Mouse (Mus musculus): Measurements from ENCODE around the gene Tacr2. TPM values are rescaled to one million over a fixed set of nuclear protein-coding genes. Genes with fewer than 3 reads are reported as not detected.

The Tacr2 gene
- polyA plus RNA-seq, 1 experiment from 2014 or later: 0.22 TPM

DNA sequence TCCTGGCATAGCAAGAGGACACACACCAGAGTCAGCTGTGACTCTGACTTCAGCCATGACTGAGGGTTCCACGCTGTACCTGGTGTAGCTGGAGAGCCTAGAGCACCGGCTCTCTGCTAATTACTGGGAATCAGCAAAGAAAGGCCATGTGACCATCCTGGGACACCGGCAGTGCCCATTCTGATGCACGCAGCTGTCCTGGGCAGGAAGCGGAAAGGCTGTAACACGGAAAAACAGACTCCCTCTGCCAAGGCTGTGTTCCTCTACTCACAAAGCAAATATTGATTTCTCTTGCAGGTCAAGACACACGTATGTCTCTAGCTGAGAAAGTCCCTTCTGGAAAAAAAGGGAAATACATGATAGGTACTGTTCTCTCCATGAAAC lies 33.5 kb upstream of the Tacr2 start:
- WGBS: 52% methylated on average over 7 of the region's 7 CpGs
- no peaks in the 10 kb centered on the region for H3K9me3 ChIP-seq (ENCODE audit: low read length)
- H3K4me3 ChIP-seq (ENCODE audit: low read length): no peak overlapping the region
- no peak overlapping the region for H3K4me2 ChIP-seq (replicated peaks; ENCODE audit: low read depth, low read length)
- H3K9ac ChIP-seq (replicated peaks; ENCODE audit: low read length): no peak overlapping the region
- H3K4me1 ChIP-seq (ENCODE audit: insufficient read depth, low read length): peaks cover 40% of the 10 kb centered on the region
- H3K27ac ChIP-seq (ENCODE audit: low read length): peak overlapping the region; percentile 86
- no peaks in the 10 kb centered on the region for H3K27me3 ChIP-seq (ENCODE audit: insufficient read depth, low read length)
- ATAC-seq (ENCODE audit: low FRiP score, low TSS enrichment): 0 out of 2 replicates have a peak, but pooled peaks have one; percentile 25
- no peaks in the 10 kb centered on the region for H3K36me3 ChIP-seq (ENCODE audit: insufficient read depth, low read length)

DNA sequence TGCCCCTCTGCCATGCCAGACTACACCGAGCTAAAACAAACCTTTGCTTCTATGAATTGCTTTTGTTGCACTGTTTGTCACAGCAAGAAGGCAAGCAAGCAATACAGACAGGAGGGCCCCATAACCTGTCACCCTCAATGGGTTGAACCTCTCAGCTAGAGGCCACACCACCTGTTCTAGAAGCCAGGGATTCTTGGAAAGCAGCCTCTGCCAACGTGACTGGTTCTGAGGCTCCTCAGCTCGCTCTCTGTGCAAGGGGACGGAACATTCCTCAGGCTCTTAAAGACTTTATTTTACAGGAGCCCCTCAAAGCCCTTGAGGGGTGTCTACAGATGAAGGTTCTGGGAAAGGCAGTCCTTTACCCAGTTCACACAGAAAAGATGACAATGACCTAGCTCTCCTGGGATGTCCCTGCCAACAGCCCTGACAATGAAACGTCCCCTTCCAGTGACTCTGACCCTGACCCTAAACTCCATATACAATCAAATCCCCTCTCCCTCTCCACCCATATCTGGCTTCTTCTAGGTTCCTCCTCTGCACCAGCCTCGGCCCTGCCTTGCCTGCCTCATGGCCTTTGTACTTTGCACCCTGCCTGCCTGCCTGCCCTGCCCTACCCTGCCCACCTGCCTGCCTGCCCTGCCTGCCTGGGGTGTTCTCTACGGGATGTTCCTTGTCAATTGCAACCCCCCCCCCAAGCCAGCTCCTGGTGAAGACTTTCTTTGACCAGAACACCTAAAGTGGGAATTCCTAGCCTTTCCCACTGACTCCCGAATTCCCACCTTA lies 31.3 kb upstream of the Tacr2 start:
- H3K4me2 ChIP-seq (replicated peaks; ENCODE audit: low read depth, low read length): no peak overlapping the region
- no peaks in the 10 kb centered on the region for H3K9me3 ChIP-seq (ENCODE audit: low read length)
- H3K27ac ChIP-seq (ENCODE audit: low read length): no peak overlapping the region
- H3K4me3 ChIP-seq (ENCODE audit: low read length): no peak overlapping the region
- no peak overlapping the region for H3K9ac ChIP-seq (replicated peaks; ENCODE audit: low read length)
- peaks cover 40% of the 10 kb centered on the region for H3K4me1 ChIP-seq (ENCODE audit: insufficient read depth, low read length)
- ATAC-seq (ENCODE audit: low FRiP score, low TSS enrichment): no peak
- H3K36me3 ChIP-seq (ENCODE audit: insufficient read depth, low read length): no peaks in the 10 kb centered on the region
- no peaks in the 10 kb centered on the region for H3K27me3 ChIP-seq (ENCODE audit: insufficient read depth, low read length)
- WGBS: 64% methylated on average over 8 of the region's 8 CpGs

GRCm38 (mm10) chr10:62221647-62222046 lies 30.6 kb upstream of the Tacr2 start:
- Histone ChIP-seq H3K36me3 (ENCODE audit: insufficient read depth, low read length) (no peaks in the 10 kb centered on the region), H3K9ac (replicated peaks; ENCODE audit: low read length) (no peak overlapping the region), H3K9me3 (ENCODE audit: low read length) (no peaks in the 10 kb centered on the region), H3K4me1 (ENCODE audit: insufficient read depth, low read length) (peaks cover 33% of the 10 kb centered on the region), H3K4me3 (ENCODE audit: low read length) (no peak overlapping the region), H3K4me2 (replicated peaks; ENCODE audit: low read depth, low read length) (no peak overlapping the region), H3K27ac (ENCODE audit: low read length) (no peak overlapping the region), H3K27me3 (ENCODE audit: insufficient read depth, low read length) (no peaks in the 10 kb centered on the region)
- 97% methylated on average over 2 of the region's 2 CpGs for WGBS
- no peak for ATAC-seq (ENCODE audit: low FRiP score, low TSS enrichment)

DNA sequence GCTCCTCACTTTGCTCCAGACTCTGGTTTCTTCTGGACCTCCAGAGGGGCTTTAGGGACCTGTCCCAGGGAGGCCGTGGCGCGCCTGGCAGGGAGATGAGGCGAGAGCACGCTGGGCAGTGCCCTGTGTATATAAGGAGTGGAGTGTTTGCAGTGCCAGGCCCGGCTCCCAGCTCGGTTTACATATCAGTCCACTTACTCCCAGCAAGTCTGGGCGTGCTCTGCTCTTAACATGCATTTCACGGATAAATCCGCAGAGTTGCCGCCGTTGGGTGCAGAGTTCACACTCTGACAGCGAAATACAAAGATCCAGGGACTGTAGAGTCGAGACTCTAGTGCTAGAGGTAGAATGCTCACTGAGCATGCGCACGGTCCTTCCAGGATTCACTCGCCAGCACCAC lies 29.5 kb upstream of the Tacr2 start:
- H3K27me3 ChIP-seq (ENCODE audit: insufficient read depth, low read length): no peaks in the 10 kb centered on the region
- H3K36me3 ChIP-seq (ENCODE audit: insufficient read depth, low read length): no peaks in the 10 kb centered on the region
- H3K4me3 ChIP-seq (ENCODE audit: low read length): no peak overlapping the region
- peaks cover 22% of the 10 kb centered on the region for H3K4me1 ChIP-seq (ENCODE audit: insufficient read depth, low read length)
- no peak overlapping the region for H3K4me2 ChIP-seq (replicated peaks; ENCODE audit: low read depth, low read length)
- H3K27ac ChIP-seq (ENCODE audit: low read length): no peak overlapping the region
- no peak overlapping the region for H3K9ac ChIP-seq (replicated peaks; ENCODE audit: low read length)
- no peaks in the 10 kb centered on the region for H3K9me3 ChIP-seq (ENCODE audit: low read length)
- ATAC-seq (ENCODE audit: low FRiP score, low TSS enrichment): 0 out of 2 replicates have a peak, but pooled peaks have one; percentile 14
- 70% methylated on average over 17 of the region's 17 CpGs for WGBS

DNA sequence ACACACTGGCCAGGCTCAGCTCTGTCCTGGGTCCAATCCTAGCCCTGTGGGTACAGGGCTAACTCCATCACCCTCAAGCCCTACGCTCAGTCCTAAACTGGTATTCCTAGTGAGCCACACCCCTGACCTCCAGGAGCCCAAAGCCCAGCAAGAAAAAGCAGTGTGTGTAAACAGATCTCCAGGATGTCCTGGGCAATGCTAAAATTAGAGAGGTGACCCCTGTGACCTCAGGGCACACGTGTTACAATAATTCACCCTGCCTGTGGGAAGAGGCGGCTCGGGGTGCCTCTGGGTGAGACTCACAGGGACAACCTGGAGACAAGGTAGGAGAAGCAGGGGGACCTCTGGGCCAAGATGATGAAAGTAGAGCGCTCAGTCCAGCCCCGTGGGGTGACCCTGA lies 28.0 kb upstream of the Tacr2 start:
- Histone ChIP-seq H3K36me3 (ENCODE audit: insufficient read depth, low read length) (no peaks in the 10 kb centered on the region), H3K9me3 (ENCODE audit: low read length) (no peaks in the 10 kb centered on the region), H3K27me3 (ENCODE audit: insufficient read depth, low read length) (no peaks in the 10 kb centered on the region), H3K4me3 (ENCODE audit: low read length) (no peak overlapping the region), H3K9ac (replicated peaks; ENCODE audit: low read length) (no peak overlapping the region), H3K4me1 (ENCODE audit: insufficient read depth, low read length) (peaks cover 18% of the 10 kb centered on the region), H3K4me2 (replicated peaks; ENCODE audit: low read depth, low read length) (no peak overlapping the region), H3K27ac (ENCODE audit: low read length) (no peak overlapping the region)
- ATAC-seq (ENCODE audit: low FRiP score, low TSS enrichment): no peak
- WGBS: 52% methylated on average over 6 of the region's 6 CpGs

- H3K4me1 ChIP-seq (ENCODE audit: insufficient read depth, low read length): peaks cover 26% of the 10 kb centered on the region
- no peak overlapping the region for H3K9ac ChIP-seq (replicated peaks; ENCODE audit: low read length)
- no peaks in the 10 kb centered on the region for H3K36me3 ChIP-seq (ENCODE audit: insufficient read depth, low read length)
- H3K4me3 ChIP-seq (ENCODE audit: low read length): no peak overlapping the region
- no peak for ATAC-seq (ENCODE audit: low FRiP score, low TSS enrichment)
- no peak overlapping the region for H3K27ac ChIP-seq (ENCODE audit: low read length)
- no peaks in the 10 kb centered on the region for H3K27me3 ChIP-seq (ENCODE audit: insufficient read depth, low read length)
- no peak overlapping the region for H3K4me2 ChIP-seq (replicated peaks; ENCODE audit: low read depth, low read length)
- no peaks in the 10 kb centered on the region for H3K9me3 ChIP-seq (ENCODE audit: low read length)
- 79% methylated on average over 7 of the region's 7 CpGs for WGBS
Observed at GRCm38 (mm10) chr10:62225839-62226238, 26.4 kb upstream of the Tacr2 start.

- Histone ChIP-seq H3K27ac (ENCODE audit: low read length) (no peak overlapping the region), H3K4me1 (ENCODE audit: insufficient read depth, low read length) (peaks cover 36% of the 10 kb centered on the region), H3K9ac (replicated peaks; ENCODE audit: low read length) (no peak overlapping the region), H3K4me3 (ENCODE audit: low read length) (no peak overlapping the region), H3K27me3 (ENCODE audit: insufficient read depth, low read length) (no peaks in the 10 kb centered on the region), H3K36me3 (ENCODE audit: insufficient read depth, low read length) (no peaks in the 10 kb centered on the region), H3K4me2 (replicated peaks; ENCODE audit: low read depth, low read length) (0 out of 2 replicates have a peak overlapping the region, but pooled peaks have one; percentile 17), H3K9me3 (ENCODE audit: low read length) (no peaks in the 10 kb centered on the region)
- 36% methylated on average over 6 of the region's 6 CpGs for WGBS
- no peak for ATAC-seq (ENCODE audit: low FRiP score, low TSS enrichment)
Observed at GRCm38 (mm10) chr10:62228126-62228525, 24.1 kb upstream of the Tacr2 start.

DNA sequence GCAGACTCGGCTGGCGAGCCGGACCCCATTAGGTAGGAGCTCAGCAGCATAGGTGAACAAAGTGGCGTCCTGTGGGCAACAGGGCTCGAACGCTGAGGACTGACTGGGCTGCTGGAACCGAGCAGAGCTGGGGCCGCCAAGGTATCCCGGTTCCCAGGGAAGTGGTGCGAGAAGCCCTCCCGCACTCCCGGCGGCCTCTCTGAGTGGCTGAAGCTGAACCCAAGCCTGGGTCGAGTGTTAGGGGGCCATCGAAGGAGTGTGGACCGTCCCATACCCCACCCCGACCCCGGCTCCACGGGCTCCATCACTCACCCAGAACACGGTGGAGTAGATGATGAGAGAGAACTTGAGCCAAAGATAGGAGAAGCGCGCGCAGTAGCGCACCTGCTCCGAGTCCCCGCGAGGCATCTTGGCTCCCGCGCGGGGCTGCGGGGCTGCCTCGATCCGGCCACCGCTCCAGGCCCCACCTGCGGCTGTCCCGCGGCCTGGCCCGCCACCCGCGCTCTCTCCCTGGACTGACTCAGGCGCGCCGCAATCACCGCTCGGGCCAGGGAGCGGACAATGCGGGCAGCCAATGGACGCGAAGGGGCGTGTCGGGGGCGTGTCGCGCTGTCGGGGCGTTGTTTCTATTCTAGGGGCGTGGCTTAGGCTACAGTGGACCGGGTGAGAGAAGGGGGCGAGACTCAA lies 21.4 kb upstream of the Tacr2 start, which contains the start of gene Tspan15:
Gene Tspan15, minus strand, starts transcription at position 544 of the 687 bp plus-strand sequence.
- peak; percentile 96 for ATAC-seq (ENCODE audit: low FRiP score, low TSS enrichment)
- Histone ChIP-seq H3K4me3 (ENCODE audit: low read length) (peak within 1 kb of the TSS; percentile 61), H3K4me2 (replicated peaks; ENCODE audit: low read depth, low read length) (peak within 1 kb of the TSS; percentile 65), H3K27ac (ENCODE audit: low read length) (peak within 1 kb of the TSS; percentile 71), H3K9me3 (ENCODE audit: low read length) (no peaks in the 10 kb centered on the region), H3K9ac (replicated peaks; ENCODE audit: low read length) (peak within 1 kb of the TSS; percentile 76), H3K4me1 (ENCODE audit: insufficient read depth, low read length) (peaks cover 28% of the 10 kb centered on the region), H3K36me3 (ENCODE audit: insufficient read depth, low read length) (no peaks in the 10 kb centered on the region), H3K27me3 (ENCODE audit: insufficient read depth, low read length) (no peaks in the 10 kb centered on the region)
- 0% methylated on average over 58 of the region's 59 CpGs for WGBS

DNA sequence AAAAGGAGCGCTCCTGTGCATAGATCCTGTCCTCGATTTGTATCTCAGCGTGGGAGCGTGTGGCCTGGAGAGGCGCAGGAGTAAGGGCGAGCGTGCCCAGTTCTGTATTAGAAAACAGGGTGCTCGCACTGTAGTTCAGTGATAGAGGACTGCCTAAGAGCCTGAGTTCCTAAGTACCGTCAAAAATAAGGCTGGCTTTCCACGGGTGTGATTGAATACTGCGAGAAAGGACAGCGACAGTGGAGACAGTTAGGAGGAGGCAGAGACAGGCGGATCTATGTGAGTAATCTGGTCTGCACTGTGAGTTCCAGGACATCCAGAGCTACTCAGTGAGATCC lies 20.9 kb upstream of the Tacr2 start:
- peak overlapping the region; percentile 65 for H3K4me2 ChIP-seq (replicated peaks; ENCODE audit: low read depth, low read length)
- peak overlapping the region; percentile 61 for H3K4me3 ChIP-seq (ENCODE audit: low read length)
- H3K27ac ChIP-seq (ENCODE audit: low read length): no peak overlapping the region
- ATAC-seq (ENCODE audit: low FRiP score, low TSS enrichment): no peak
- no peaks in the 10 kb centered on the region for H3K27me3 ChIP-seq (ENCODE audit: insufficient read depth, low read length)
- no peaks in the 10 kb centered on the region for H3K36me3 ChIP-seq (ENCODE audit: insufficient read depth, low read length)
- H3K9me3 ChIP-seq (ENCODE audit: low read length): no peaks in the 10 kb centered on the region
- H3K4me1 ChIP-seq (ENCODE audit: insufficient read depth, low read length): peaks cover 28% of the 10 kb centered on the region
- WGBS: 3% methylated on average over 13 of the region's 13 CpGs
- H3K9ac ChIP-seq (replicated peaks; ENCODE audit: low read length): no peak overlapping the region

DNA sequence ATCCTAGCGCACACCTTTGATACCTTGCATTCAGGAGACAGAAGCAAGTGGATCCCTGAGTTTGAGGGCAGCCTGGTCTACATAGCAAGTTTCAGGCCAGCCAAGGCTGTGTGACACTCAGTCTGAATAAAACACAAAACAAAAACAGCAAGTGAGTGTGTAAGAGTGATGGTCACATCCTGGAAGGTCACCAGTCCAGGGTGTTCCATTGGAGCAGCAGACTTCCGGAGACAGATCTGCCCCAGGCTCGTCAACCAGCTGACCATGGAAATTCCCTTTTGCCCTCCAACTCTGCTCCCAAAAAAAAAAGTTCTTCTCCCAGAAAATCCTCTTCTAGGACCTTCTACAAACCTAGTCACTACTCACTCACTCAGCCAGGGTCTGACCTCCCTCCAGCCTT lies 20.4 kb upstream of the Tacr2 start:
- WGBS: 77% methylated on average over 3 of the region's 3 CpGs
- Histone ChIP-seq H3K27ac (ENCODE audit: low read length) (peak overlapping the region; percentile 71), H3K4me2 (replicated peaks; ENCODE audit: low read depth, low read length) (no peak overlapping the region), H3K4me3 (ENCODE audit: low read length) (no peak overlapping the region), H3K27me3 (ENCODE audit: insufficient read depth, low read length) (no peaks in the 10 kb centered on the region), H3K36me3 (ENCODE audit: insufficient read depth, low read length) (no peaks in the 10 kb centered on the region), H3K4me1 (ENCODE audit: insufficient read depth, low read length) (peaks cover 28% of the 10 kb centered on the region), H3K9me3 (ENCODE audit: low read length) (no peaks in the 10 kb centered on the region), H3K9ac (replicated peaks; ENCODE audit: low read length) (no peak overlapping the region)
- no peak for ATAC-seq (ENCODE audit: low FRiP score, low TSS enrichment)
